Mouse (Mus musculus): ENCODE measurements around the gene Umad1. TPM values are rescaled to one million over a fixed set of nuclear protein-coding genes. Genes with fewer than 3 reads are reported as not detected.
A peak's percentile ranks its signal among the peaks of the same experiment; 100 is the strongest.

Gene Umad1
- polyA plus RNA-seq, 1 experiment: 21.9 TPM

DNA sequence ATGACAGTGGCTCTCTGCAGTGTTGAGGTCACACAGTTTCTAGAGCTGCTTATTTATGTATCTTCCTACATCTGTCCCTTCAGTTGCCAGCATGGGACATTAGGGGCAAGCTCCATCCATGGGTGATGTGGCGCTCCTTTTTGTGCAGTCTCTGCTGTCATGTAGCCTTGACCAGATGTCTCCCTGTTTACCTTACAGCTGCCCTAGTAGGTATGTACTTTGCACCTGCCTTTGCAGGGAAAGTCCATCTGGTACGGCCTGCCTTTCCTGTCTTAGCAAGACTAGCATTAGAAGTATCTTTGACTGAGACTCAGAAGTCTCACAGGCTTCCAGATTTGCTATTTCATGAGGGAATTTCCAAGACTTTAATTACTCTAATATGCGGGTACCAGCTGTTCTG is 12.0 kb downstream of the Umad1 start:
- Histone ChIP-seq H3K4me1 (ENCODE audit: control insufficient read depth, insufficient read depth, low read length) (peaks cover 3% of the 10 kb centered on the region; the same call in 1 of the 2 replicates), H3K27ac (ENCODE audit: insufficient read depth, low read depth, low read length) (no peak overlapping the region), H3K27me3 (replicated peaks; ENCODE audit: control insufficient read depth, insufficient read depth, low read length) (no peaks in the 10 kb centered on the region), H3K36me3 (ENCODE audit: control insufficient read depth, insufficient read depth, low read length) (no peaks in the 10 kb centered on the region), H3K4me3 (ENCODE audit: insufficient read depth, low read depth, low read length) (no peak overlapping the region)
- peak; percentile 8 for DNase-seq
- WGBS: 80% methylated on average over 3 of the region's 3 CpGs
- no peak for TF ChIP-seq CTCF (conservative IDR thresholded peaks at IDR 0.05; ENCODE audit: insufficient read depth, insufficient read length, low read depth, low read length)
- no peak for TF ChIP-seq POLR2A (IDR thresholded peaks at IDR 0.05; ENCODE audit: low read depth, low read length)

- no peaks in the 10 kb centered on the region for H3K36me3 ChIP-seq (ENCODE audit: control insufficient read depth, insufficient read depth, low read length)
- H3K27me3 ChIP-seq (replicated peaks; ENCODE audit: control insufficient read depth, insufficient read depth, low read length): no peaks in the 10 kb centered on the region
- DNase-seq: peak; percentile 65
- H3K4me3 ChIP-seq (ENCODE audit: insufficient read depth, low read depth, low read length): no peak overlapping the region
- H3K4me1 ChIP-seq (ENCODE audit: control insufficient read depth, insufficient read depth, low read length): no peaks in the 10 kb centered on the region; the same call in 1 of the 2 replicates
- H3K27ac ChIP-seq (ENCODE audit: insufficient read depth, low read depth, low read length): no peak overlapping the region
- TF ChIP-seq CTCF (conservative IDR thresholded peaks at IDR 0.05; ENCODE audit: insufficient read depth, insufficient read length, low read depth, low read length): peak; percentile 62
- TF ChIP-seq POLR2A (IDR thresholded peaks at IDR 0.05; ENCODE audit: low read depth, low read length): no peak
- WGBS: 27% methylated on average over 6 of the region's 6 CpGs
Measured at GRCm38 (mm10) chr6:8274387-8275054, 15.4 kb downstream of the Umad1 start.

DNA sequence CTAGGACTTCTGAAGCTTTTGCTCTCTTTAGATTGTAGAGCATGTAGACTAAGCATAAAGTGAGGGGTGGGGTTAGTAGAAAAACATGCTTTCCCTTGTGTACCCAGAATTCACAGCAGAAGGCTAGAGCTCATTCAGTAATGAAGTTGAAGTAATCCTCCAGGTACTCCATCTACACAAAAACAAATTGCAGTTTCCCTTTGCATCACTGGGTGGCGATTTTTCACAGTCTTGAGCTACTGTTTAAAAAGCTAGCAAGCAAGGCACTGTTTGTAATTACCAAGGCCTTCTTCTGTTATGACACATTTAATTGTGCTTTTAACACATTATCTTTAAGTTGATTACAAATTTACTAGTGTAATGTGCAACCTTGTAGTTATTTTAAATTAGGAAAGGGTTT is 16.0 kb downstream of the Umad1 start:
- WGBS: 5% methylated on average over 1 of the region's 1 CpGs
- Histone ChIP-seq H3K27me3 (replicated peaks; ENCODE audit: control insufficient read depth, insufficient read depth, low read length) (no peaks in the 10 kb centered on the region), H3K4me1 (ENCODE audit: control insufficient read depth, insufficient read depth, low read length) (no peaks in the 10 kb centered on the region), H3K4me3 (ENCODE audit: insufficient read depth, low read depth, low read length) (no peak overlapping the region), H3K27ac (ENCODE audit: insufficient read depth, low read depth, low read length) (no peak overlapping the region), H3K36me3 (ENCODE audit: control insufficient read depth, insufficient read depth, low read length) (no peaks in the 10 kb centered on the region)
- TF ChIP-seq CTCF (conservative IDR thresholded peaks at IDR 0.05; ENCODE audit: insufficient read depth, insufficient read length, low read depth, low read length) (0 out of 2 replicates have a peak, but pooled peaks have one; percentile 1), POLR2A (IDR thresholded peaks at IDR 0.05; ENCODE audit: low read depth, low read length) (no peak)
- peak; percentile 79 for DNase-seq

- Histone ChIP-seq H3K27ac (ENCODE audit: insufficient read depth, low read depth, low read length) (no peak overlapping the region), H3K4me3 (ENCODE audit: insufficient read depth, low read depth, low read length) (no peak overlapping the region), H3K27me3 (replicated peaks; ENCODE audit: control insufficient read depth, insufficient read depth, low read length) (no peaks in the 10 kb centered on the region), H3K4me1 (ENCODE audit: control insufficient read depth, insufficient read depth, low read length) (no peaks in the 10 kb centered on the region), H3K36me3 (ENCODE audit: control insufficient read depth, insufficient read depth, low read length) (no peaks in the 10 kb centered on the region)
- no peak for TF ChIP-seq CTCF (conservative IDR thresholded peaks at IDR 0.05; ENCODE audit: insufficient read depth, insufficient read length, low read depth, low read length)
- no peak for TF ChIP-seq POLR2A (IDR thresholded peaks at IDR 0.05; ENCODE audit: low read depth, low read length)
- 85% methylated on average over 4 of the region's 4 CpGs for WGBS
- no peak for DNase-seq
Measured at GRCm38 (mm10) chr6:8276431-8276830, 17.3 kb downstream of the Umad1 start.

DNA sequence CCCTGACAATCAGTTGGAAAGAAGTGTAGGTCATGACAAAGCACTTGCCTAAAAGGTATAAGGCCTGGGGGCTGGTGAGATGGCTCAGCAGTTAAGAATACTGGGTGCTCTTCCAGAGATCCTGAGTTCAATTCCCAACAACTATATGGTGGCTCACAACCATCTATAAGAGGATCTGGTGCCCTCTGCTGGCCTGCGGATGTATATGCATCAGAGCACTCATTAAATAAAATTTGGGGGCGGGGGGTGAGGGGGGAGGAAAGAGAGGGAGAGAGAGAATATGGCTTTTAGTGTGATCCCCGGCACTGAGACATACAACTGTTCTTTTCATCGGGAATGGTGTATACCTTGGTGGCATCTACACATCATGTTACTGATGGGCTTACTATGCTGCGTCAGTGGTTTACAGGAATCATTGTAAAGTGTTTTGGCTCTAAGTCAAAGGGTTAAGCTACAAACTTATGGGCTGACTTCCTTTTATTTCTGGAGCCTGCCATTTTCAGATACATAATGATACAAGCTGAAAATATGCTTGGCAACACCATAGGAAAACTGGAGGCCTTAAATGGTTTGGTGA is 19.4 kb downstream of the Umad1 start:
- H3K27me3 ChIP-seq (replicated peaks; ENCODE audit: control insufficient read depth, insufficient read depth, low read length): no peaks in the 10 kb centered on the region
- DNase-seq: no peak
- no peak overlapping the region for H3K4me3 ChIP-seq (ENCODE audit: insufficient read depth, low read depth, low read length)
- no peaks in the 10 kb centered on the region for H3K36me3 ChIP-seq (ENCODE audit: control insufficient read depth, insufficient read depth, low read length)
- 84% methylated on average over 5 of the region's 5 CpGs for WGBS
- no peak for TF ChIP-seq POLR2A (IDR thresholded peaks at IDR 0.05; ENCODE audit: low read depth, low read length)
- 0 out of 2 replicates have a peak, but pooled peaks have one; percentile 25 for TF ChIP-seq CTCF (conservative IDR thresholded peaks at IDR 0.05; ENCODE audit: insufficient read depth, insufficient read length, low read depth, low read length)
- no peak overlapping the region for H3K27ac ChIP-seq (ENCODE audit: insufficient read depth, low read depth, low read length)
- no peaks in the 10 kb centered on the region for H3K4me1 ChIP-seq (ENCODE audit: control insufficient read depth, insufficient read depth, low read length)

DNA sequence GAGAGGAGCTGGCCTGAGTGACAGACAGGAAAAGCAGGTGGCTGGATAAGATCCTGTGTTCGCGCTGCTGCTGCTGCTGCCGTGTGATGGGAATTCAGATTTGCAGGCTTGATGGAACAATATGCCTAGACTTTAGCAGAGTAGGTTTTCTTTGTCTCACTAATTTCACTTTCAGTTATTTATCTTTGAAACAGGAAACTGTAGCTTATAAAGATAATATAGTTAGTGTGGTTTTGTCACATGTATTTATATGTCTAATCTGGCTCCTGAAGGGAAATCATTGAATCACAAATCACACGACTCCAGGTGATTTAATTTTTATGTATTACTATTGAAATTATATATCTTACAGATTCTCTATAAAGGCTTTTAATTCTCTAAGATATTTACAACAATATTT is 24.2 kb downstream of the Umad1 start:
- Histone ChIP-seq H3K4me1 (ENCODE audit: control insufficient read depth, insufficient read depth, low read length) (no peaks in the 10 kb centered on the region), H3K36me3 (ENCODE audit: control insufficient read depth, insufficient read depth, low read length) (no peaks in the 10 kb centered on the region), H3K27ac (ENCODE audit: insufficient read depth, low read depth, low read length) (no peak overlapping the region), H3K4me3 (ENCODE audit: insufficient read depth, low read depth, low read length) (no peak overlapping the region), H3K27me3 (replicated peaks; ENCODE audit: control insufficient read depth, insufficient read depth, low read length) (no peaks in the 10 kb centered on the region)
- 76% methylated on average over 4 of the region's 4 CpGs for WGBS
- TF ChIP-seq CTCF (conservative IDR thresholded peaks at IDR 0.05; ENCODE audit: insufficient read depth, insufficient read length, low read depth, low read length) (no peak), POLR2A (IDR thresholded peaks at IDR 0.05; ENCODE audit: low read depth, low read length) (no peak)
- no peak for DNase-seq

DNA sequence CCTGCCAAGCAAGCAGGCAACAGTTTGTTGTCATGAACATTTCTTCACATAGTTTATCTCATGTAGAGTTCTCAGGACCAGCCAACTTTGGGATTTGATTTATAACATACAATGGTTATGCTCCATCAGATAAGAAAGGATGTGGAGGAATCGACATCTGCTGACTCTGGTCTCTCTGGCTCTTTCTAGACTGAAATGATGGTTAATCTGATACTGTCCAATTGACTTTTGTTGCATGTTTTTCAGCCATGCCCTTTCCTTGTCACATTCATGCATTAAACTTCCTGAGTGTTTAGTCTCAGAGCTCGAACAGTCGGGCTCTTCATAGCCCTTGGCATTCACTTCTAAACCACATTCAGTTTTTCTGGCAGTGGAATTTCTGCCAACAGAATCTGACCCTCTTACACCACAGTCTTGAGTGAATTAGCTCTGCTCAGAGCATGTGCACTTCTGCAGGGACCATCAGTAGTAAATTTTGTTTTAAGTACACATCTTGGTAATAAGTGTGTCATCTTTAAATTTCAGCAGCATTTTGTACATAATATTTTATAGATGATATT is 26.4 kb downstream of the Umad1 start:
- DNase-seq: no peak
- no peak for TF ChIP-seq POLR2A (IDR thresholded peaks at IDR 0.05; ENCODE audit: low read depth, low read length)
- TF ChIP-seq CTCF (conservative IDR thresholded peaks at IDR 0.05; ENCODE audit: insufficient read depth, insufficient read length, low read depth, low read length): no peak
- Histone ChIP-seq H3K27me3 (replicated peaks; ENCODE audit: control insufficient read depth, insufficient read depth, low read length) (no peaks in the 10 kb centered on the region), H3K36me3 (ENCODE audit: control insufficient read depth, insufficient read depth, low read length) (no peaks in the 10 kb centered on the region), H3K4me3 (ENCODE audit: insufficient read depth, low read depth, low read length) (no peak overlapping the region), H3K4me1 (ENCODE audit: control insufficient read depth, insufficient read depth, low read length) (no peaks in the 10 kb centered on the region), H3K27ac (ENCODE audit: insufficient read depth, low read depth, low read length) (no peak overlapping the region)
- 40% methylated on average over 3 of the region's 3 CpGs for WGBS

All from kidney, adult 2 months (tissue).